Mouse (Mus musculus) CH12.LX (cell line): ENCODE results near the gene Med19. TPM values are rescaled to one million over a fixed set of nuclear protein-coding genes. Genes with fewer than 3 reads are reported as not detected.

ENCODE experiments used
- DNase-seq: peaks from one replicate; pipeline ENCODE4 v3.0.0-alpha.2; 2013; ENCODE audit errors: extremely low read depth
- H3K27ac ChIP-seq: 2 replicates; pipeline ENCODE4 v1.5.1; 2012; ENCODE audit warnings: low read depth, mild to moderate bottlenecking, control low read depth, moderate library complexity; ENCODE audit not compliant: insufficient read depth
- H3K27me3 ChIP-seq: replicated peaks from 2 replicates; pipeline ENCODE3; 2012; ENCODE audit warnings: inconsistent platforms
- H3K36me3 ChIP-seq, 2 experiments: replicated peaks in 1 of 2; 2 replicates each; pipeline versions ENCODE3 to v1.6.1; 2012; ENCODE audit warnings: inconsistent platforms in 1 of 2, low read length in 1 of 2, mild to moderate bottlenecking in 1 of 2, mixed read lengths in 1 of 2, moderate library complexity in 1 of 2; ENCODE audit not compliant: control insufficient read depth in 1 of 2, insufficient read depth in 1 of 2
- H3K4me1 ChIP-seq, 2 experiments: 2 replicates each; pipeline ENCODE4 v1.6.1; 2012; ENCODE audit warnings: inconsistent platforms in 1 of 2, moderate library complexity in 1 of 2; ENCODE audit not compliant: insufficient read depth in 2 of 2, control insufficient read depth in 1 of 2
- H3K4me2 ChIP-seq: 2 replicates; pipeline ENCODE4 v1.6.1; 2012; ENCODE audit warnings: low read depth, mild to moderate bottlenecking, control low read depth; ENCODE audit not compliant: poor library complexity, insufficient read depth, severe bottlenecking
- H3K4me3 ChIP-seq, 3 experiments: fragments of 150-350 bp in 1 of 3; sonication (generic) in 1 of 3; replicated peaks in 1 of 3; 2 replicates each; pipeline versions ENCODE3 to v1.5.1; 2011 to 2012; ENCODE audit warnings: low read depth in 2 of 3, low read length in 2 of 3, mild to moderate bottlenecking in 2 of 3, moderate library complexity in 2 of 3, control low read depth in 1 of 3, improper control_type of control experiment in 1 of 3, inconsistent platforms in 1 of 3, mixed read lengths in 1 of 3; ENCODE audit not compliant: poor library complexity in 1 of 3
- H3K79me2 ChIP-seq: replicated peaks from 2 replicates; pipeline ENCODE4 v1.6.1; 2012; ENCODE audit warnings: mild to moderate bottlenecking, moderate library complexity; ENCODE audit not compliant: control insufficient read depth, poor library complexity, insufficient read depth, severe bottlenecking; ENCODE audit errors: extremely low read depth
- H3K9ac ChIP-seq: 2 replicates; pipeline ENCODE4 v1.6.1; 2012; ENCODE audit warnings: low read depth, mild to moderate bottlenecking, control low read depth, moderate library complexity; ENCODE audit not compliant: insufficient read depth
- H3K9me3 ChIP-seq: replicated peaks from 2 replicates; pipeline ENCODE3; 2012; ENCODE audit warnings: low read length, inconsistent platforms, mixed read lengths
- BHLHE40 ChIP-seq: IDR thresholded peaks from 2 replicates; pipeline ENCODE4 v1.6.1; 2011; ENCODE audit warnings: mild to moderate bottlenecking, low read depth, low read length, improper control_type of control experiment
- CHD1 ChIP-seq: IDR thresholded peaks from 2 replicates; pipeline ENCODE4 v1.6.1; 2012; ENCODE audit warnings: low read depth, low read length, improper control_type of control experiment, inconsistent platforms
- CHD2 ChIP-seq: IDR thresholded peaks from 2 replicates; pipeline ENCODE4 v1.6.1; 2011; ENCODE audit warnings: low read length, improper control_type of control experiment
- CTCF ChIP-seq, 2 experiments: IDR thresholded peaks in 1 of 2; conservative IDR thresholded peaks in 1 of 2; 2 replicates each; pipeline ENCODE4 v1.5.1; 2011 to 2012; ENCODE audit warnings: low read depth in 2 of 2, low read length in 2 of 2, improper control_type of control experiment in 1 of 2, inconsistent platforms in 1 of 2, mild to moderate bottlenecking in 1 of 2, moderate library complexity in 1 of 2
- ELF1 ChIP-seq: IDR thresholded peaks from 2 replicates; pipeline ENCODE4 v1.6.1; 2014; ENCODE audit warnings: low read depth, mild to moderate bottlenecking, inconsistent platforms, low read length, improper control_type of control experiment
- EP300 ChIP-seq: IDR thresholded peaks from 2 replicates; pipeline ENCODE4 v1.6.1; 2011; ENCODE audit warnings: low read length, improper control_type of control experiment
- ETS1 ChIP-seq: conservative IDR thresholded peaks from 2 replicates; pipeline ENCODE4 v1.6.1; 2012; ENCODE audit warnings: low read depth, mild to moderate bottlenecking, inconsistent platforms, low read length, improper control_type of control experiment, moderate library complexity
- IRF4 ChIP-seq: IDR thresholded peaks from 2 replicates; pipeline ENCODE4 v1.6.1; 2014; ENCODE audit warnings: low read depth, mild to moderate bottlenecking, inconsistent platforms, low read length, improper control_type of control experiment
- KAT2A ChIP-seq: IDR thresholded peaks from 2 replicates; pipeline ENCODE4 v1.6.1; 2012; ENCODE audit warnings: low read length, improper control_type of control experiment, inconsistent platforms; ENCODE audit not compliant: insufficient replicate concordance
- MAFK ChIP-seq: IDR thresholded peaks from 2 replicates; pipeline ENCODE4 v1.6.1; 2011; ENCODE audit warnings: low read length, improper control_type of control experiment; ENCODE audit not compliant: insufficient replicate concordance
- MAZ ChIP-seq: IDR thresholded peaks from 2 replicates; pipeline ENCODE4 v1.6.1; 2012; ENCODE audit warnings: low read depth, mild to moderate bottlenecking, inconsistent platforms, low read length, improper control_type of control experiment, moderate library complexity
- MEF2A ChIP-seq: IDR thresholded peaks from 2 replicates; pipeline ENCODE4 v1.6.1; 2014; ENCODE audit warnings: low read depth, mild to moderate bottlenecking, inconsistent platforms, low read length, improper control_type of control experiment, borderline replicate concordance
- MXI1 ChIP-seq: IDR thresholded peaks from 2 replicates; pipeline ENCODE4 v1.6.1; 2011; ENCODE audit warnings: mild to moderate bottlenecking, low read depth, low read length, improper control_type of control experiment
- MYC ChIP-seq: IDR thresholded peaks from 2 replicates; pipeline ENCODE4 v1.6.1; 2011; ENCODE audit warnings: low read depth, mild to moderate bottlenecking, improper control_type of control experiment, low read length
- NELFE ChIP-seq: IDR thresholded peaks from 2 replicates; pipeline ENCODE4 v1.6.1; 2011; ENCODE audit warnings: low read depth, low read length, improper control_type of control experiment
- PAX5 ChIP-seq: IDR thresholded peaks from 2 replicates; pipeline ENCODE4 v1.6.1; 2012; ENCODE audit warnings: low read length, inconsistent platforms, mixed read lengths
- POLR2A ChIP-seq: IDR thresholded peaks from 2 replicates; pipeline ENCODE4 v1.6.1; 2011; ENCODE audit warnings: low read depth, mild to moderate bottlenecking, improper control_type of control experiment, low read length
- POLR2AphosphoS2 ChIP-seq: IDR thresholded peaks from 2 replicates; pipeline ENCODE4 v1.6.1; 2011; ENCODE audit warnings: low read depth, low read length, improper control_type of control experiment
- TBP ChIP-seq: conservative IDR thresholded peaks from 2 replicates; pipeline ENCODE4 v1.6.1; 2011; ENCODE audit warnings: low read depth, low read length, improper control_type of control experiment
- TCF12 ChIP-seq: IDR thresholded peaks from 2 replicates; pipeline ENCODE4 v1.6.1; 2014; ENCODE audit warnings: low read depth, mild to moderate bottlenecking, inconsistent platforms, low read length, improper control_type of control experiment
- USF2 ChIP-seq: conservative IDR thresholded peaks from 2 replicates; pipeline ENCODE4 v1.6.1; 2011; ENCODE audit warnings: low read depth, low read length, improper control_type of control experiment
- ZC3H11A ChIP-seq: IDR thresholded peaks from 2 replicates; pipeline ENCODE4 v1.6.1; 2012; ENCODE audit warnings: low read depth, mild to moderate bottlenecking, inconsistent platforms, low read length, improper control_type of control experiment
- ZKSCAN1 ChIP-seq: IDR thresholded peaks from 2 replicates; pipeline ENCODE4 v1.6.1; 2012; ENCODE audit warnings: low read depth, inconsistent platforms, low read length, improper control_type of control experiment, borderline replicate concordance
- ZMIZ1 ChIP-seq: IDR thresholded peaks from 2 replicates; pipeline ENCODE4 v1.6.1; 2012; ENCODE audit warnings: low read depth, mild to moderate bottlenecking, inconsistent platforms, low read length, improper control_type of control experiment
- ZNF384 ChIP-seq: IDR thresholded peaks from 2 replicates; pipeline ENCODE4 v1.6.1; 2012; ENCODE audit warnings: low read depth, low read length, improper control_type of control experiment, inconsistent platforms
- dilution Hi-C: fragments of 300-500 bp; cut with MboI; formaldehyde crosslinking; loops from 2 replicates; pipeline ENCODE4 v1.14.3; 2020; ENCODE audit warnings: low sequenced_read_pairs; ENCODE audit not compliant: extremely low pct_unique_long_range_greater_than_20kb, extremely low pct_ligation_motif_present
- in situ Hi-C: fragments of 300-500 bp; cut with MboI; formaldehyde crosslinking; loops from 3 replicates; pipeline ENCODE4 v1.14.3; 2019; ENCODE audit warnings: low sequenced_read_pairs, low pct_ligation_motif_present, low pct_unique_long_range_greater_than_20kb, mixed read lengths
- polyA plus RNA-seq: library from polyadenylated mRNA; unstranded; fragments of >175 nt; gene quantifications from 2 replicates; pipeline ENCODE4 v1.2.1, GENCODE M21; 2012; ENCODE audit warnings: low read depth; ENCODE audit not compliant: insufficient read length
- total RNA-seq, 2 experiments: library from RNA; depleted of rRNA; stranded (reverse); fragments of 300-350 nt in 1 of 2; fragments of >200 nt in 1 of 2; gene quantifications; 2 replicates each; pipeline ENCODE4 v1.2.3; 2012 to 2014

Med19 gene
- total and polyA plus RNA-seq, 3 experiments, result 10.7 to 25.9 (median 23.1) TPM

DNA sequence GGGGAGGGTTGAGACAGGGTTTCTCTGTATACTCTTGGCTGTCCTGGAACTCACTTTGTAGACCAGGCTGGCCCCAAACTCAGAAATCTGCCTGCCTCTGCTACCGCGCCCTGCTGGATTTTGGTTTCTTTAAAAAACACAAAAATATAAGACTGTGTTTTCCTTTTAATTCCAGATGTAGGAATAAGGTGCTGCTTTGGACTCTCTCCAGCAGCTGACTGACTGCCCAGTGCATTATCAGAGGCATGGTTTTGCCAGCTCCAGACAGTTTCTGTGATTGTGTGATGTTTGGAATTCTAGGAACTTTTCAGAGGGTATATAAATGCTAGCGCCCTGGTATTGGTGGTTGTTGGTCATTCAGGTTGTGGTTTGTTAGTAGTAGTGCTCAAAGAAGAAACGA is 39.2 kb downstream of the Med19 start:
- dilution Hi-C loops (no loop called here), in situ Hi-C loops (no loop called here)
- H3K36me3 ChIP-seq, result peaks cover 6 to 16% of the 10 kb centered on the region in 2 experiments
- peak overlapping the region; percentile 54 for H3K9ac ChIP-seq
- DNase-seq, result no peak
- peaks cover 21% of the 10 kb centered on the region for H3K79me2 ChIP-seq
- no peak overlapping the region for H3K27ac ChIP-seq
- H3K27me3 ChIP-seq, result no peaks in the 10 kb centered on the region
- H3K9me3 ChIP-seq, result no peaks in the 10 kb centered on the region
- peaks cover 0 to 22% of the 10 kb centered on the region in 2 experiments; a peak in 3 of 4 replicates for H3K4me1 ChIP-seq
- TF ChIP-seq TCF12 (no peak), USF2 (no peak), IRF4 (no peak), PAX5 (no peak), CTCF (conservative IDR thresholded peaks at IDR 0.05 in 1 of 2, IDR thresholded peaks at IDR 0.05 in 1 of 2; ENCODE audit: low read depth in 2 of 2, low read length in 2 of 2) (no peak), MAFK (no peak)
- H3K4me2 ChIP-seq, result peak overlapping the region; percentile 86; the same call in 1 of the 2 replicates
- H3K4me3 ChIP-seq, result no peak overlapping the region

DNA sequence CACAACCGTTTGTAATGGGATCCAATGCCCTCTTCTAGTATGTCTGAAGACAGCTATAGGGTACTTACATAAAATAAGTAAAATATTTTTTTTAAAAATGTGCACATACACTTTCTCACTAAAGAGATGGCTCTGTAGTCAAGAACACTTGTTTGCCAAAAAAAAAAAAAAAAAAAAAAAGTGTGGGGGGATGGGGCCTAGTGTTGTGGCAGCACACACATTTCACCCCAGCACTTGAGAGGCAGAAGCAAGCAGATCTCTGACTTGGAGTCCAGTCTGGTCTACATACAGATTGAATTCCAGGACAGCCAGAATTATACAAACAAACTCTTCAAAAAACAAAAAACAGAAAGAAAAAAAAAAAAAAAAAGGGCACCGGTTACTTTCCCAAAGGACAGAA is 42.5 kb downstream of the Med19 start:
- Histone ChIP-seq H3K9ac (no peak overlapping the region), H3K4me2 (no peak overlapping the region), H3K36me3 (peaks cover 21 to 41% of the 10 kb centered on the region in 2 experiments), H3K9me3 (no peaks in the 10 kb centered on the region), H3K4me1 (peaks cover 6 to 37% of the 10 kb centered on the region in 2 experiments), H3K4me3 (no peak overlapping the region), H3K27ac (no peak overlapping the region), H3K27me3 (no peaks in the 10 kb centered on the region), H3K79me2 (peaks cover 16% of the 10 kb centered on the region)
- no peak for DNase-seq
- dilution Hi-C loops, result no loop called here
- in situ Hi-C loops, result no loop called here
- TF ChIP-seq POLR2A (no peak), ZNF384 (peak; percentile 60)

DNA sequence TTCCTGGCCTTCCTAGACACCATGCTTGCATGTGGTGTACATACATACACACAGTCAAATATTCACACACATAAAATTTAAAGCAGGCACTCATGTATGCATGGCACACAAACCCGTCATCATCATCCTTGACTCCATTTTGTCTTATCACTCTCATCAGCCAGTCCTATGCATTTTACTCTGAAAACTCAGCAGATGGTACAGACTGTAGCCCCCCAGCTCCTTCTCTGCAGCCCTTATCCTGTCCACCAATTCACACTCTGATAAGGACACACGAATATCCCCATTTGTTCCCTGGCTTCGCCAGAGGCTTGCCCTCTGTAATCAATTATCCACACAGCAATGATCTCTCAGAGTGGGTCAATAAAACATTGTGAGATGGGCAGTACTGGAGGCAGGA is 43.0 kb downstream of the Med19 start:
- H3K4me1 ChIP-seq, result peaks cover 8 to 41% of the 10 kb centered on the region in 2 experiments
- peaks cover 21% of the 10 kb centered on the region for H3K79me2 ChIP-seq
- no peak overlapping the region for H3K9ac ChIP-seq
- TF ChIP-seq PAX5 (no peak), ZKSCAN1 (no peak), MEF2A (no peak), KAT2A (no peak), MAZ (no peak), TBP (no peak), MYC (no peak), MXI1 (no peak), CHD1 (no peak), POLR2AphosphoS2 (no peak), ZC3H11A (no peak), TCF12 (no peak), BHLHE40 (no peak), ZNF384 (no peak), ETS1 (no peak), EP300 (no peak), ZMIZ1 (no peak), CHD2 (no peak), NELFE (no peak), ELF1 (no peak)
- TF ChIP-seq, all 38 proteins: peak for 0
- peaks cover 22 to 44% of the 10 kb centered on the region in 2 experiments for H3K36me3 ChIP-seq
- dilution Hi-C loops, result no loop called here
- H3K27me3 ChIP-seq, result no peaks in the 10 kb centered on the region
- no peaks in the 10 kb centered on the region for H3K9me3 ChIP-seq
- DNase-seq, result no peak
- H3K27ac ChIP-seq, result no peak overlapping the region
- no peak overlapping the region for H3K4me3 ChIP-seq
- no peak overlapping the region for H3K4me2 ChIP-seq
- in situ Hi-C loops, result no loop called here
